Mouse (Mus musculus): Measurements from ENCODE around the gene Pthlh. TPM values are rescaled to one million over a fixed set of nuclear protein-coding genes. Genes with fewer than 3 reads are reported as not detected.

The Pthlh gene
- total and polyA plus RNA-seq, 3 experiments, result not detected

GRCm38 (mm10) chr6:147241541-147241940, 22.4 kb downstream of the Pthlh start:
- TF ChIP-seq SIN3A (IDR thresholded peaks at IDR 0.05; ENCODE audit: low read length) (no peak), ZMIZ1 (IDR thresholded peaks at IDR 0.05; ENCODE audit: low read depth, low read length) (no peak), TAL1 (IDR thresholded peaks at IDR 0.05; ENCODE audit: low read length) (no peak)
- Histone ChIP-seq H3K9ac (ENCODE audit: control insufficient read depth, low read depth, low read length, poor library complexity, severe bottlenecking) (no peak overlapping the region), H3K9me3 (replicated peaks; ENCODE audit: insufficient read depth, low read length) (no peaks in the 10 kb centered on the region), H3K27ac (ENCODE audit: control insufficient read depth, low read depth, low read length) (no peak overlapping the region), H3K79me2 (ENCODE audit: control insufficient read depth, insufficient read depth, low read length, poor library complexity) (no peaks in the 10 kb centered on the region), H3K27me3 (ENCODE audit: control insufficient read depth in 1 of 2, insufficient read depth in 2 of 2, low read length in 2 of 2) (no peaks in the 10 kb centered on the region; a peak in 1 of 4 replicates), H3K4me3 (ENCODE audit: control insufficient read depth in 1 of 2, insufficient read depth in 1 of 2, low read depth in 2 of 2, low read length in 2 of 2) (no peak overlapping the region), H3K4me1 (ENCODE audit: control insufficient read depth in 1 of 2, insufficient read depth in 2 of 2, low read length in 2 of 2) (no peaks in the 10 kb centered on the region), H3K36me3 (ENCODE audit: control insufficient read depth in 1 of 2, insufficient read depth in 2 of 2, low read length in 2 of 2) (no peaks in the 10 kb centered on the region)
- DNase-seq (ENCODE audit: low read depth, low spot score), result no peak

- Histone ChIP-seq H3K27me3 (ENCODE audit: control insufficient read depth in 1 of 2, insufficient read depth in 2 of 2, low read length in 2 of 2) (no peaks in the 10 kb centered on the region; a peak in 1 of 4 replicates), H3K27ac (ENCODE audit: control insufficient read depth, low read depth, low read length) (no peak overlapping the region), H3K4me3 (ENCODE audit: control insufficient read depth in 1 of 2, insufficient read depth in 1 of 2, low read depth in 2 of 2, low read length in 2 of 2) (no peak overlapping the region), H3K9ac (ENCODE audit: control insufficient read depth, low read depth, low read length, poor library complexity, severe bottlenecking) (no peak overlapping the region), H3K36me3 (ENCODE audit: control insufficient read depth in 1 of 2, insufficient read depth in 2 of 2, low read length in 2 of 2) (no peaks in the 10 kb centered on the region), H3K4me1 (ENCODE audit: control insufficient read depth in 1 of 2, insufficient read depth in 2 of 2, low read length in 2 of 2) (no peaks in the 10 kb centered on the region), H3K9me3 (replicated peaks; ENCODE audit: insufficient read depth, low read length) (no peaks in the 10 kb centered on the region), H3K79me2 (ENCODE audit: control insufficient read depth, insufficient read depth, low read length, poor library complexity) (no peaks in the 10 kb centered on the region)
- TF ChIP-seq CTCF (IDR thresholded peaks at IDR 0.05 in 2 of 3, conservative IDR thresholded peaks at IDR 0.05 in 1 of 3; ENCODE audit: control insufficient read depth in 1 of 3, insufficient read depth in 1 of 3, low read depth in 2 of 3, low read length in 3 of 3, poor library complexity in 1 of 3, severe bottlenecking in 1 of 3) (peak; percentile 53 to 91 (median 76)), SMC3 (IDR thresholded peaks at IDR 0.05; ENCODE audit: low read depth, low read length) (peak; percentile 86), EP300 (IDR thresholded peaks at IDR 0.05; ENCODE audit: low read depth in 1 of 2, low read length in 2 of 2) (no peak), POLR2AphosphoS2 (IDR thresholded peaks at IDR 0.05; ENCODE audit: low read length) (no peak), RAD21 (IDR thresholded peaks at IDR 0.05; ENCODE audit: low read depth, low read length) (peak; percentile 60), ZC3H11A (IDR thresholded peaks at IDR 0.05; ENCODE audit: low read depth, low read length) (peak; percentile 43)
- DNase-seq (ENCODE audit: low read depth, low spot score), result peak; percentile 62
Measured at GRCm38 (mm10) chr6:147240203-147240804, 23.7 kb downstream of the Pthlh start.

GRCm38 (mm10) chr6:147226696-147227095, 37.3 kb downstream of the Pthlh start:
- Histone ChIP-seq H3K27me3 (ENCODE audit: control insufficient read depth in 1 of 2, insufficient read depth in 2 of 2, low read length in 2 of 2) (no peaks in the 10 kb centered on the region; a peak in 3 of 4 replicates), H3K9me3 (replicated peaks; ENCODE audit: insufficient read depth, low read length) (no peaks in the 10 kb centered on the region), H3K4me3 (ENCODE audit: control insufficient read depth in 1 of 2, insufficient read depth in 1 of 2, low read depth in 2 of 2, low read length in 2 of 2) (no peak overlapping the region), H3K4me1 (ENCODE audit: control insufficient read depth in 1 of 2, insufficient read depth in 2 of 2, low read length in 2 of 2) (no peaks in the 10 kb centered on the region), H3K9ac (ENCODE audit: control insufficient read depth, low read depth, low read length, poor library complexity, severe bottlenecking) (no peak overlapping the region), H3K79me2 (ENCODE audit: control insufficient read depth, insufficient read depth, low read length, poor library complexity) (no peaks in the 10 kb centered on the region), H3K36me3 (ENCODE audit: control insufficient read depth in 1 of 2, insufficient read depth in 2 of 2, low read length in 2 of 2) (no peaks in the 10 kb centered on the region), H3K27ac (ENCODE audit: control insufficient read depth, low read depth, low read length) (no peak overlapping the region)
- DNase-seq (ENCODE audit: low read depth, low spot score), result no peak
- TF ChIP-seq TCF12 (IDR thresholded peaks at IDR 0.05; ENCODE audit: low read depth, low read length) (no peak), MAZ (IDR thresholded peaks at IDR 0.05; ENCODE audit: low read depth, low read length) (no peak), GABPA (IDR thresholded peaks at IDR 0.05; ENCODE audit: low read depth, low read length) (no peak)
